Mouse (Mus musculus) CD4-positive naive resting alpha-beta T cell, adult 57 days (primary cell): ENCODE data around the gene Pmp22. TPM values are rescaled to one million over a fixed set of nuclear protein-coding genes. Genes with fewer than 3 reads are reported as not detected.

ENCODE experiments used
- total RNA-seq: library from RNA; stranded (reverse); gene quantifications from one replicate; pipeline ENCODE4 v1.2.4, GENCODE M21; 2023

Gene Pmp22
- not detected for total RNA-seq

GRCm38 (mm10) chr11:63128784-63129183 lies at the start of gene Pmp22:
Pmp22 (plus strand) TSS chr11:63128982.

Other genes with a start within 250 kb of the Pmp22 start
- gene Tvp23b, start 249.5 kb upstream of the Pmp22 start, total RNA-seq = 13.8 TPM
- not detected for gene Cdrt4, start 177.8 kb upstream of the Pmp22 start, total RNA-seq
- not detected for gene Tekt3, start 67.3 kb upstream of the Pmp22 start, total RNA-seq